Mouse (Mus musculus) intestine, postnatal 0 days (tissue): ENCODE measurements around the gene Tor1b. TPM values are rescaled to one million over a fixed set of nuclear protein-coding genes. Genes with fewer than 3 reads are reported as not detected.

Experiments used
- ATAC-seq: fragments of 200-750 bp; cut with Nextera tagmentation; 2 replicates; pipeline ENCODE4 v1.8.0; 2017; ENCODE audit warnings: mild to moderate bottlenecking, moderate TSS enrichment, moderate library complexity
- H3K27ac ChIP-seq: fragments of 300-500 bp; sonication (generic); 2 replicates; pipeline ENCODE4 v1.5.1; 2014; ENCODE audit warnings: mild to moderate bottlenecking, low read depth, low read length, moderate library complexity
- H3K27me3 ChIP-seq: fragments of 300-500 bp; sonication (generic); replicated peaks from 2 replicates; pipeline ENCODE4 v1.6.1; 2014; ENCODE audit warnings: low read length, mixed read lengths; ENCODE audit not compliant: control insufficient read depth, insufficient read depth
- H3K36me3 ChIP-seq: fragments of 300-500 bp; sonication (generic); 2 replicates; pipeline ENCODE4 v1.6.1; 2014; ENCODE audit warnings: mild to moderate bottlenecking, moderate library complexity; ENCODE audit not compliant: control insufficient read depth, insufficient read depth
- H3K4me1 ChIP-seq: fragments of 300-500 bp; sonication (generic); replicated peaks from 2 replicates; pipeline ENCODE4 v1.6.1; 2014; ENCODE audit warnings: antibody characterized with exemption, low read length, mixed read lengths; ENCODE audit not compliant: control insufficient read depth, insufficient read depth
- H3K4me2 ChIP-seq: fragments of 300-500 bp; sonication (generic); replicated peaks from 2 replicates; pipeline ENCODE4 v1.6.1; 2014; ENCODE audit warnings: low read depth, mild to moderate bottlenecking, moderate library complexity
- H3K4me3 ChIP-seq: fragments of 300-500 bp; sonication (generic); 2 replicates; pipeline ENCODE4 v1.5.1; 2014; ENCODE audit warnings: low read depth, low read length
- H3K9ac ChIP-seq: fragments of 300-500 bp; sonication (generic); 2 replicates; pipeline ENCODE4 v1.6.1; 2014; ENCODE audit warnings: mild to moderate bottlenecking, low read depth, low read length
- H3K9me3 ChIP-seq: fragments of 300-500 bp; sonication (generic); 2 replicates; pipeline ENCODE4 v1.6.1; 2016; ENCODE audit warnings: mixed run types; ENCODE audit not compliant: control insufficient read depth
- CTCF ChIP-seq: sonication (generic); IDR thresholded peaks from 2 replicates; pipeline ENCODE4 v1.5.1; 2016; ENCODE audit warnings: low read depth, mild to moderate bottlenecking, control low read depth, antibody characterized with exemption, moderate library complexity
- WGBS: fragments of 180-500 bp; shearing (Covaris S2); extraction: QIAGEN DNeasy Blood & Tissue Kit; methylation state at CpG from one replicate; pipeline ENCODE4 v1.1.7; 2014; 5-methylcytosine and 5-hydroxymethylcytosine counted together
- polyA plus RNA-seq: library from polyadenylated mRNA; unstranded; fragments of >200 nt; fragmentation: Nextera tagmentation; extraction: Ambion mirVana; gene quantifications from 2 replicates; pipeline ENCODE4 v1.2.1, GENCODE M21; 2015

Gene Tor1b
- polyA plus RNA-seq, 1 experiment from 2014 or later: 13.3 TPM

GRCm38 (mm10) chr2:30952457-30952823 lies 319 bp upstream of the Tor1b start:
- Histone ChIP-seq H3K27ac (no peak overlapping the region), H3K9me3 (no peaks in the 10 kb centered on the region), H3K27me3 (no peaks in the 10 kb centered on the region), H3K9ac (no peak overlapping the region), H3K36me3 (peaks cover 23% of the 10 kb centered on the region), H3K4me1 (peaks cover 11% of the 10 kb centered on the region; the same call in 1 of the 2 replicates), H3K4me2 (peak overlapping the region; percentile 91), H3K4me3 (peak overlapping the region; percentile 68)
- no peak for ATAC-seq
- WGBS: 24% methylated on average over 5 of the region's 5 CpGs
- TF ChIP-seq CTCF: no peak

- no peak overlapping the region for H3K4me3 ChIP-seq
- H3K9ac ChIP-seq: 0 out of 2 replicates have a peak overlapping the region, but pooled peaks have one; percentile 65
- H3K4me1 ChIP-seq: peaks cover 11% of the 10 kb centered on the region; the same call in 1 of the 2 replicates
- no peak for ATAC-seq
- H3K9me3 ChIP-seq: no peaks in the 10 kb centered on the region
- no peaks in the 10 kb centered on the region for H3K27me3 ChIP-seq
- H3K4me2 ChIP-seq: peak overlapping the region; percentile 91
- peaks cover 41% of the 10 kb centered on the region for H3K36me3 ChIP-seq
- 59% methylated on average over 6 of the region's 6 CpGs for WGBS
- TF ChIP-seq CTCF: peak; percentile 31; the same call in 1 of the 2 replicates
- H3K27ac ChIP-seq: no peak overlapping the region
Observed at GRCm38 (mm10) chr2:30954797-30955196, 2.0 kb downstream of the Tor1b start.

- Histone ChIP-seq H3K27ac (no peak overlapping the region; the same call in 1 of the 2 replicates), H3K4me3 (no peak overlapping the region), H3K27me3 (no peaks in the 10 kb centered on the region), H3K9ac (no peak overlapping the region), H3K9me3 (no peaks in the 10 kb centered on the region), H3K4me2 (no peak overlapping the region), H3K4me1 (peaks cover 9% of the 10 kb centered on the region; the same call in 1 of the 2 replicates), H3K36me3 (peaks cover 67% of the 10 kb centered on the region)
- WGBS: 88% methylated on average over 4 of the region's 4 CpGs
- no peak for TF ChIP-seq CTCF
- no peak for ATAC-seq
Observed at GRCm38 (mm10) chr2:30957511-30957910, 4.8 kb downstream of the Tor1b start.

GRCm38 (mm10) chr2:30958726-30959125 lies 6.0 kb downstream of the Tor1b start:
- H3K36me3 ChIP-seq: peaks cover 79% of the 10 kb centered on the region
- TF ChIP-seq CTCF: no peak
- peak; percentile 86 for ATAC-seq
- WGBS: 57% methylated on average over 14 of the region's 14 CpGs
- H3K27me3 ChIP-seq: no peaks in the 10 kb centered on the region
- H3K4me2 ChIP-seq: 0 out of 2 replicates have a peak overlapping the region, but pooled peaks have one; percentile 1
- no peaks in the 10 kb centered on the region for H3K9me3 ChIP-seq
- H3K4me3 ChIP-seq: no peak overlapping the region
- peaks cover 9% of the 10 kb centered on the region; the same call in 1 of the 2 replicates for H3K4me1 ChIP-seq
- no peak overlapping the region for H3K9ac ChIP-seq
- peak overlapping the region; percentile 79 for H3K27ac ChIP-seq

GRCm38 (mm10) chr2:30959856-30960255 lies 7.1 kb downstream of the Tor1b start:
- ATAC-seq: no peak
- Histone ChIP-seq H3K27ac (peak overlapping the region; percentile 79), H3K4me1 (0 out of 2 replicates have a peak, but pooled peaks cover 3% of the 10 kb centered on the region), H3K9me3 (no peaks in the 10 kb centered on the region), H3K4me2 (no peak overlapping the region), H3K36me3 (peaks cover 90% of the 10 kb centered on the region), H3K27me3 (no peaks in the 10 kb centered on the region), H3K4me3 (no peak overlapping the region), H3K9ac (no peak overlapping the region)
- TF ChIP-seq CTCF: no peak
- WGBS: 47% methylated on average over 5 of the region's 5 CpGs

GRCm38 (mm10) chr2:30962570-30963254 lies 10.0 kb downstream of the Tor1b start:
- WGBS: 69% methylated on average over 11 of the region's 11 CpGs
- peaks cover 6% of the 10 kb centered on the region; the same call in 1 of the 2 replicates for H3K4me1 ChIP-seq
- peak overlapping the region; percentile 64 for H3K27ac ChIP-seq
- H3K27me3 ChIP-seq: no peaks in the 10 kb centered on the region
- no peak overlapping the region for H3K4me3 ChIP-seq
- no peak overlapping the region for H3K9ac ChIP-seq
- H3K4me2 ChIP-seq: no peak overlapping the region
- no peaks in the 10 kb centered on the region for H3K9me3 ChIP-seq
- ATAC-seq: no peak
- H3K36me3 ChIP-seq: peaks cover 71% of the 10 kb centered on the region
- TF ChIP-seq CTCF: no peak
